Mouse (Mus musculus) cerebellum, postnatal 14 days (tissue): ENCODE results near the gene Pla1a.
A peak's percentile ranks its signal among the peaks of the same experiment; 100 is the strongest.

Experiments
- DNase-seq, 2 experiments: peaks; one replicate each; pipeline ENCODE4 v3.0.0; 2021; ENCODE audit warnings: mixed read lengths in 2 of 2

Pla1a gene

GRCm38 (mm10) chr16:38363657-38364056, 69.3 kb downstream of the Pla1a start:
- no peak for DNase-seq

DNA sequence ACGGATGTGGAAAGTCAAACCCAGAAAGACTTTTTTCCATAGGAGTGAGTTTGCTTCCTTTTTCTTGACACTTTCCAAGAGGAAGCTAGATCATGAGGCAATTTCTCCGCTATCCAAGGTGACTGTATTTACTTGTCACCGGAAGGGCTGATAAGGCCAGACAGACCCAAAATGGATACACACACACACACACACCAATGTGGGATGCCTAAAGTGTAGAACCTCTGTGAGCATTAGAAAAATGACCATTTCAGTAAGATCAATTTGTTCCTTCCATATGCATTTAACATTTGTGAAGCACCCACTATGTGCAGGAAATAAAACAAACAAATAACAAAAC, 69.7 kb downstream of the Pla1a start:
- DNase-seq, result no peak

DNA sequence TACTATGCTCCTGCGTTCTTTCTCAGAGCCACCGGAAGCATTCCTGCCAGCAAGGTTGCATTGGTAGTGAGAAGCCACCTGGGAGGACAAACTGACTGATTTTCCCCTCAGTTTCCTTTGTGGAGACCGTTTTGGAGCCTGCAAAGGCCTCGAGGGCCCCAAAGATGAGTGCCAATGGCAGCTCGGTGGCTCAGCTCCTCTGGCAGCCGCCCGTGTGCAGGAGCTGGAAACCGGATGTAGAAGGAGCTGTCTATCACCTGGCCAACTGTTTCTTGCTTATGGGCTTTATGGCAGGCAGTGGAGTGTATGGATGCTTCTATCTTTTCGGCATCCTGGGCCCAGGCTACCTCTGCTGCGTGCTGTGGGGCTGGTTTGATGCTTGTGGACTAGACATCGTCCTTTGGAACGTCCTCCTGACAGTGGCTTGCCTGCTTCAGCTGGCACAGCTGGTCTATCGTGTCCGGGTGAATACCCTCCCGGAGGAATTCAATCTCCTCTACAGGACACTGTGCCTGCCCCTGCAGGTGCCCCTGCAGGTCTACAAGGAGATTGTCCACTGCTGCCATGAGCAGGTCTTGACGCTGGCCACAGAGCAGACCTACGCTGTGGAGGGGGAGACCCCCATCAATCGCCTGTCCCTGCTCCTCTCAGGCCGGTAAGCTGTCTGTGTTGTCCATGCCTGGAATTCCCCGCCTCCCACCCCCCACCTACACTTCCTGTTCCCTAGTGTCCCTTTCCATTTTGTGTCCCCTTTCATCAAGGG, 70.3 kb downstream of the Pla1a start:
- DNase-seq, result no peak

- DNase-seq, result no peak
Observed at GRCm38 (mm10) chr16:38361933-38362332, 71.0 kb downstream of the Pla1a start, which contains the start of gene Popdc2. Gene Popdc2, plus strand, starts transcription at chr16:38362209.

- DNase-seq, result peak in 1 of 2 experiments; percentile 56
Observed at GRCm38 (mm10) chr16:38360317-38360716, 72.6 kb downstream of the Pla1a start.

- DNase-seq, result no peak
Observed at GRCm38 (mm10) chr16:38359857-38360256, 73.1 kb downstream of the Pla1a start.

- no peak for DNase-seq
Observed at GRCm38 (mm10) chr16:38359241-38359640, 73.7 kb downstream of the Pla1a start.

GRCm38 (mm10) chr16:38358256-38358812, 74.6 kb downstream of the Pla1a start:
- no peak for DNase-seq

GRCm38 (mm10) chr16:38354185-38354913, 78.6 kb downstream of the Pla1a start:
- DNase-seq, result no peak

DNA sequence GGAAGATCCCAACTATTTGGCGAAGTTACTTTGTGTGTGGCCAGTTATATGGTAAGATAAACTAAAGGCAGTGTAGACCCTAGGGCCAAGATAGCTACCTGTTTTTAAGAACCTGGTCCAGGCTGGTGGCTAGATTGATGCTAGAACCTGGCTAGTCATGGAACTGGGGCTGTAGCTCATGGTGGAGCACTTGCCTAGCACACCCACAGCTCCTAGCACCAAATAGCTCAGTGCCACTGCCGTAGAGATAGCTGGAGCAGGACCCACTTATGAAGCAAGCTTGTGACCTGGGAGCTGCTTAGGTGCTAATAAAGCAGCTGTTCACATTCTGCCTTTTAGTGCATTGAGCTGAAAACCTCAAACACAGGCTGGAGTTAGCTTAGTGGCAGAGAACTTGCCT, 79.3 kb downstream of the Pla1a start:
- DNase-seq, result no peak

DNA sequence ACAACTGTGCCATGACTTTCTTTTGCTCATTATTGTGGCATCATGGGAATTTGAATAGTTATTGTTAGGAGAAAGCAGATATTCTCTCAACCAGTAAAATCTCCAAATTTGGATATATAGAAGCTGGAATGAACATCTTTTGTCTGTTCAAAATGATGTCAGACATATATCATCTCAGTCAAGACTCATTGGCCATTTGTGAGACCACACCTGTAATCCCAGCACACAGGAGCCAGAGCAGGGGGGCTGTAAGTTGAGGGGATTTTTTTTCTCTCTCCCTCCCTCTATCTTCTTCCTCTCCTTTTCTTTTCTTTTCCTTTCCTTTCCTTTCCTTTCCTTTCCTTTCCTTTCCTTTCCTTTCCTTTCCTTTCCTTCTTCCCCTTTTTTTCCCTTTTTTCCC, 80.1 kb downstream of the Pla1a start:
- DNase-seq, result no peak

GRCm38 (mm10) chr16:38352031-38352430, 80.9 kb downstream of the Pla1a start:
- DNase-seq, result peak in 1 of 2 experiments; percentile 21

DNA sequence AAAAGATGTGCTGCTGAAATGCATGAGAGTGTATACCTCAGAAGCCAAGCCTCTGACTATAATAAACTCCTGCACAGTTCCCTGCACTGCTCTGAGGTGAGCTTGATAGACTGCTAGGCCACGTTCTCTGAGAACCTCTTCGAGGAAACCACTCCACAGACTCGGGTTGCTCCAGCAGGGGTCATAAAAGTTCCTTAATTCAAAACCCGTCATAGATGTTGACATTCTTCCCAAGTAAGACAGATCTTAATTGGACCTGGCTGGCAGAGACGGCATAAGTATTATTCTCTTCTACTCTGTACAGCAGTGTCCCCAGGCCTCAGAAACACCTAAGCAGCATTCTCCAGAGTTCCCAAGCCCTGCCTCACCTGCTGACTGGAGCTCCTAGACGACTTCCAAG, 82.0 kb downstream of the Pla1a start:
- no peak for DNase-seq

- no peak for DNase-seq
Observed at GRCm38 (mm10) chr16:38350361-38350855, 82.5 kb downstream of the Pla1a start.

DNA sequence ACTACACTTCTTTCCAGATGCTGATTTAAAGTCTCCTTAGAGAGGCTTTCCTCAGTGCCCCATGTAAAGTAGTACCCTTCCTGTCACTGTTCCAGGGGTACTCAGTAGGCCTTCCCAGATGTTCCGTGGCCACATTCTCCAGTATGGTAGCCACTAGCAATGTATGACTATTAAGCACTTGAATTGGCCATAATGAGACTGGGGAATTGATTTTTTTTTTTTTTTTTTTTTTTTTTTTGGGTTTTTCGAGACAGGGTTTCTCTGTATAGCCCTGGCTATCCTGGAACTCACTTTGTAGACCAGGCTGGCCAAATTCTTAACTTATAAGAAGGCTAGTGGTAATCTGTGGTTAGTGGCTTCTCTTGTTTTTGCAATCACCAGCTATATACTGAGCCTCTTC, 83.1 kb downstream of the Pla1a start:
- DNase-seq, result no peak

DNA sequence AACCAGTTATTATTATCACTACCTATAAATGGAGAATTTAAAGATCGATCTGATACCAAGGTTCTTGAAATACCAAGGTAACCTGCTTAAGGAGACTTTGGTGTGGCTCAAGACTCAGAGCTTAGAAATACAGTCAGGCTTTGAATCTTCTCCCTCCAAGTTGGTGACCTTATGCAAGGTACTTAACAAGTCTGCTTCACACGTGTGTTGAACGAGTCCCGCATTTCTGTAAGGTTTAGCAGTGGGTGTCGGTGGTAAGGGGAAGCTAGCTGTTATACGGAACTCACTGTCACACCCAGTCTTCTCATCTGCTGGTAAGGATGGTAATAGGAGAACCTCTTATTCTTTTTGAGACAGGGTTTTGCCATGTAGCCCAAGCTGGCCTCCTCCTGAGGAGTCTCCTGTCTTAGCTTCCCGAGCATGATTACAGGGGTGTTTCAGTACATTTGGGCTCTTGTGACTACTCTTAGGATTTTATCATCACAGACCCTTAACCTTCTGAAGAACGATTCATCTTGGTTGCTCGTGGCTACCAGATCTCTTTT, 84.7 kb downstream of the Pla1a start:
- DNase-seq, result no peak

GRCm38 (mm10) chr16:38347588-38347987, 85.4 kb downstream of the Pla1a start:
- DNase-seq, result no peak

DNA sequence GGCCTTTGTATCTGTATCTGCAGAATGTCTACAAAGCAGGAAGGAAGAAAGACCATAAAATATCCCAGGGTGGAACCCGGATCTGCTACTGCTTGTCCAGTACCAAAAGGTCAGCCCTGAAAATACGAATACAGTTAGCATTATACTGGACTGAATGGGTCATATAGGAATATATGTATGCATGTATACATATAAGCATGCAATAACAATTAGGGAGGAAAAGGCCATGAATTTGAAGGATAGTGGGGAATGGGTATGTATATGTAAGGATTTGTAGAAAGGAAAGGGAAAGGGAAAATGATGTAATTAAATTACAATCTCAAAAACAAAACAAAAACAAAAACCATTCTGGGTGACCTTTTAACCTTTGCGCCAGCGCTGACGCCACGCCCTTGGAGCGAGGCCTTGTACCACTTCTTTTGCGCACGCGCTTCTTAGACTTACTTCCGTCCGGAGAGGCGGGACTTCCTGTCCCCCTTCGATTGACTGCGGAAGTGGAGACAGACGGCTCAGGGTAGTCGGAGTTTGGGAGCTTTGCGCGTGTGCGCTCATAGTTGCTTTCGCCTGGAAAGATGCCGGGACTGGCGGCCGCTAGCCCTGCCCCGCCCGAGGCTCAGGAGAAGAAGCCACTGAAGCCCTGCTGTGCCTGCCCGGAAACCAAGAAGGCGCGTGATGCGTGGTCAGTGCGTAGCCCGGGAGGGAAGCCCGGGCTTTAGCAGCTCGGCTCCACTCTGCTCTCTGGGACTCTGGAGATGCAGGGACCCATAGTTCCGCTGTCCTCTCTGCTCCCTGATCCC, 86.2 kb downstream of the Pla1a start, which contains the start of the genes Cox17 and Gm21987:
Gene Cox17, plus strand, starts transcription at position 463 of the 797 bp plus-strand sequence.
Gene Gm21987, plus strand, starts transcription at position 512 of the 797 bp plus-strand sequence.
- peak; percentile 95 for DNase-seq
